Mouse (Mus musculus): ENCODE measurements around the gene Rasgrf1. TPM values are rescaled to one million over a fixed set of nuclear protein-coding genes. Genes with fewer than 3 reads are reported as not detected.

Rasgrf1 gene
- polyA plus RNA-seq, 1 experiment, result 124 TPM

- H3K27ac ChIP-seq (ENCODE audit: insufficient read depth, low read length), result no peak overlapping the region
- H3K4me1 ChIP-seq (ENCODE audit: control insufficient read depth, insufficient read depth, low read length), result peaks cover 2% of the 10 kb centered on the region; the same call in 1 of the 2 replicates
- no peak for TF ChIP-seq POLR2A (IDR thresholded peaks at IDR 0.05; ENCODE audit: extremely low read depth, insufficient read depth, low read length)
- no peak for TF ChIP-seq CTCF (IDR thresholded peaks at IDR 0.05; ENCODE audit: extremely low read depth, insufficient read depth, low read length)
- H3K4me3 ChIP-seq (ENCODE audit: insufficient read depth, low read length), result no peak overlapping the region
Measured at GRCm38 (mm10) chr9:89917431-89917830, 7.7 kb downstream of the Rasgrf1 start.

DNA sequence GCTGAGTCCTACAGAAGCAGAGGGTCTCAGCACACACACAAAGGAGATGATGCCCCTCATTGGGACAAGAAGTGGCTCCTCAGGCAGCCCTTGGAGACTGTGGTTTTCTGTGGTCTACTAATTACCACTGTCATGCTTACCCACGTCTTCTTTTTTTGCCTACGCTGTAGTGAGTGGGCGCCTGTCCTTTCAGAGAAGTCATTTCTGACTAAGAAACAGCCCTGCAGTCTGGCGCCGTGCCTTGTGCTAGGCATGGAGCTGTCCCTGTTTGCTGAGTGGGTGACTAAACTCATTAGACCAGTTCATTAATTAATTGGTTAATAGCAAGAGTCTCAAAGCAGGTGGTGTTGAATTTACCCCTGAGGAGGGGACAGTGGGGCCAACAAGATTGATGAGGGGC, 9.1 kb downstream of the Rasgrf1 start:
- Histone ChIP-seq H3K27ac (ENCODE audit: insufficient read depth, low read length) (no peak overlapping the region), H3K4me1 (ENCODE audit: control insufficient read depth, insufficient read depth, low read length) (peaks cover 2% of the 10 kb centered on the region; the same call in 1 of the 2 replicates), H3K4me3 (ENCODE audit: insufficient read depth, low read length) (no peak overlapping the region)
- TF ChIP-seq CTCF (IDR thresholded peaks at IDR 0.05; ENCODE audit: extremely low read depth, insufficient read depth, low read length) (no peak), POLR2A (IDR thresholded peaks at IDR 0.05; ENCODE audit: extremely low read depth, insufficient read depth, low read length) (no peak)

- TF ChIP-seq POLR2A (IDR thresholded peaks at IDR 0.05; ENCODE audit: extremely low read depth, insufficient read depth, low read length) (no peak), CTCF (IDR thresholded peaks at IDR 0.05; ENCODE audit: extremely low read depth, insufficient read depth, low read length) (no peak)
- H3K27ac ChIP-seq (ENCODE audit: insufficient read depth, low read length), result no peak overlapping the region
- no peaks in the 10 kb centered on the region; the same call in 1 of the 2 replicates for H3K4me1 ChIP-seq (ENCODE audit: control insufficient read depth, insufficient read depth, low read length)
- H3K4me3 ChIP-seq (ENCODE audit: insufficient read depth, low read length), result no peak overlapping the region
Measured at GRCm38 (mm10) chr9:89921121-89921520, 11.4 kb downstream of the Rasgrf1 start.

DNA sequence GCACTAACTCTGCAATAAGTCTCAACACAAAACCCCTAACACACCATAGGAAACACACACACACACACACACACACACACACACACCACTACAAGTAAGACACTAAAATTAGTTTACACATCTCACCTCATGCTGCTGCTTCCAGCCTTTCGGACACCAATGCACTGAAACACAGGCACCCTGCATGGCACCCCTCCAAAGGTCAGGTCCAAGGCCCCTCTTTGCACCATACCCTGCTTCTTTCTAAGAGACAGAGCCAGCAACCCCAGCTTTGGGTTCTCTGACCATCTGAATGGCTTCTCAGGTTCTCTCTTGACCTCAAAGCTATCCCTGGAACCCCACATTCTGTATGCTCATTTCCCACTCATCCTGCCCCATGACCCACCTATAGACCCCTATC, 13.0 kb downstream of the Rasgrf1 start:
- Histone ChIP-seq H3K27ac (ENCODE audit: insufficient read depth, low read length) (no peak overlapping the region), H3K4me1 (ENCODE audit: control insufficient read depth, insufficient read depth, low read length) (no peaks in the 10 kb centered on the region; the same call in 1 of the 2 replicates), H3K4me3 (ENCODE audit: insufficient read depth, low read length) (no peak overlapping the region)
- no peak for TF ChIP-seq CTCF (IDR thresholded peaks at IDR 0.05; ENCODE audit: extremely low read depth, insufficient read depth, low read length)
- no peak for TF ChIP-seq POLR2A (IDR thresholded peaks at IDR 0.05; ENCODE audit: extremely low read depth, insufficient read depth, low read length)

DNA sequence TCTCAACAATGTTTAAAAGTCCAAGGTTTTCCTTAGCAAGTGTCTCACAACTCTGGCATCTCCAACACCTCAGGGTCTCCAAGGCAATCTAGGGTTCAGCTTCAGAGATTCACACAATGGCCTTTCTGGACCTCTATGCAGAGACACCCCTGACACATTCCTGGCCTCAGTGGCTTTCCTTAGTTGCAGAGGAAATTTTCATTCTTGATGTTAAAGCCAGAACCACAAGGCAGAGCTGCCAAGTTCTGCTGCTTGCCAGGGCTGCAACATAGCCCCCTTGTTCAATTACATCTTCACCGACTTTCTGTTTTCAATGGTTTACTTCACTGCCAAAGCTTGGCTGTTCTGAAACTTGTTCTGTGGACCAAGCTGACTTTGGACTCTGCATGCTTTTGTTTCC, 15.1 kb downstream of the Rasgrf1 start:
- Histone ChIP-seq H3K27ac (ENCODE audit: insufficient read depth, low read length) (no peak overlapping the region), H3K4me1 (ENCODE audit: control insufficient read depth, insufficient read depth, low read length) (no peaks in the 10 kb centered on the region), H3K4me3 (ENCODE audit: insufficient read depth, low read length) (no peak overlapping the region)
- TF ChIP-seq CTCF (IDR thresholded peaks at IDR 0.05; ENCODE audit: extremely low read depth, insufficient read depth, low read length), result no peak

GRCm38 (mm10) chr9:89928497-89928896, 18.8 kb downstream of the Rasgrf1 start:
- Histone ChIP-seq H3K4me3 (ENCODE audit: insufficient read depth, low read length) (no peak overlapping the region), H3K4me1 (ENCODE audit: control insufficient read depth, insufficient read depth, low read length) (no peaks in the 10 kb centered on the region), H3K27ac (ENCODE audit: insufficient read depth, low read length) (no peak overlapping the region)
- no peak for TF ChIP-seq POLR2A (IDR thresholded peaks at IDR 0.05; ENCODE audit: extremely low read depth, insufficient read depth, low read length)
- no peak for TF ChIP-seq CTCF (IDR thresholded peaks at IDR 0.05; ENCODE audit: extremely low read depth, insufficient read depth, low read length)

DNA sequence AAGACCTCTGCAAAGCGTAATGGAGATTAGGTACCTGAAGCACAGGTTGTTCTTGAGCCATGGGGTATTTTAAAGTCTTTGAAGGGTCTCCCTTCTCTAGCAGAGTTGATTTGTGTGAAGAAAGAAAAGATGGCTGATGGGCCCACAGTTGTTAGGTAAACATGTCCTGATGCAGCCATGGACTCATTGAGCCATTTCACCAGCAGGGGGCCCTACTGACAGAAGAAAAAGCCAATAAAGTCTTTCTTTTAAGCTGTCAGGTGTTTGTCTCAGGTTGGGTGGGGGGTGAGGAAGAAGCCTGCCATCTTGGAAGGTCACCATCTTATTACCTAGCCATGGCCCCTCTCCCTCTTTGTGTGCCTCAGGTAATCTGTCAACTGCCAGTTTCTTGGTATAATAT, 30.7 kb downstream of the Rasgrf1 start:
- Histone ChIP-seq H3K4me1 (ENCODE audit: control insufficient read depth, insufficient read depth, low read length) (no peaks in the 10 kb centered on the region), H3K27ac (ENCODE audit: insufficient read depth, low read length) (no peak overlapping the region), H3K4me3 (ENCODE audit: insufficient read depth, low read length) (no peak overlapping the region)
- TF ChIP-seq CTCF (IDR thresholded peaks at IDR 0.05; ENCODE audit: extremely low read depth, insufficient read depth, low read length), result no peak
- TF ChIP-seq POLR2A (IDR thresholded peaks at IDR 0.05; ENCODE audit: extremely low read depth, insufficient read depth, low read length), result no peak

- Histone ChIP-seq H3K4me1 (ENCODE audit: control insufficient read depth, insufficient read depth, low read length) (no peaks in the 10 kb centered on the region), H3K27ac (ENCODE audit: insufficient read depth, low read length) (no peak overlapping the region)
- TF ChIP-seq POLR2A (IDR thresholded peaks at IDR 0.05; ENCODE audit: extremely low read depth, insufficient read depth, low read length) (no peak), CTCF (IDR thresholded peaks at IDR 0.05; ENCODE audit: extremely low read depth, insufficient read depth, low read length) (no peak)
Measured at GRCm38 (mm10) chr9:89946830-89947229, 37.1 kb downstream of the Rasgrf1 start.

DNA sequence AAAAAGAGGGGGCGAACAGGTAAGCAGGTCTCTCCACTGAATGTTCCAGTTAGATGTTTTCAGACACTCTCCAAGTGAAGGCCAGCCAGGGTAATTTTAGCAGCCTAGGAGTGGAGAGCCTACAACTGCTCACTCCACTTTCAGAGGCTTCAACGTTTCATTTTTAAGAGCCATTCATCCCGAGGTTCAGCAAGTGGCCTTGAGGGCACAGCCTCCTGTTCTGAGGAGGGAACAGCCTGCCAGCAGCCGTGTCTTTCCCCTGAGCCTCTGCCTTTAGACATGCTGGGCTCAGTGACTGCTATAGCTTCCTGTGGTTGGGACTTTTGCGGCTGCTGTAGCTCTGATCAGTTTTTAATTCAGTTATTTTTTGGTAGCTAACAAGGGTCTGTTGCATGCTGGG, 38.9 kb downstream of the Rasgrf1 start:
- TF ChIP-seq POLR2A (IDR thresholded peaks at IDR 0.05; ENCODE audit: extremely low read depth, insufficient read depth, low read length) (no peak), CTCF (IDR thresholded peaks at IDR 0.05; ENCODE audit: extremely low read depth, insufficient read depth, low read length) (no peak)
- Histone ChIP-seq H3K4me1 (ENCODE audit: control insufficient read depth, insufficient read depth, low read length) (no peaks in the 10 kb centered on the region), H3K27ac (ENCODE audit: insufficient read depth, low read length) (no peak overlapping the region), H3K4me3 (ENCODE audit: insufficient read depth, low read length) (no peak overlapping the region)

More at GRCm38 (mm10) chr9:89946830-89947229, 37.1 kb downstream of the Rasgrf1 start:
- H3K4me3 ChIP-seq (ENCODE audit: insufficient read depth, low read length), result no peak overlapping the region

DNA sequence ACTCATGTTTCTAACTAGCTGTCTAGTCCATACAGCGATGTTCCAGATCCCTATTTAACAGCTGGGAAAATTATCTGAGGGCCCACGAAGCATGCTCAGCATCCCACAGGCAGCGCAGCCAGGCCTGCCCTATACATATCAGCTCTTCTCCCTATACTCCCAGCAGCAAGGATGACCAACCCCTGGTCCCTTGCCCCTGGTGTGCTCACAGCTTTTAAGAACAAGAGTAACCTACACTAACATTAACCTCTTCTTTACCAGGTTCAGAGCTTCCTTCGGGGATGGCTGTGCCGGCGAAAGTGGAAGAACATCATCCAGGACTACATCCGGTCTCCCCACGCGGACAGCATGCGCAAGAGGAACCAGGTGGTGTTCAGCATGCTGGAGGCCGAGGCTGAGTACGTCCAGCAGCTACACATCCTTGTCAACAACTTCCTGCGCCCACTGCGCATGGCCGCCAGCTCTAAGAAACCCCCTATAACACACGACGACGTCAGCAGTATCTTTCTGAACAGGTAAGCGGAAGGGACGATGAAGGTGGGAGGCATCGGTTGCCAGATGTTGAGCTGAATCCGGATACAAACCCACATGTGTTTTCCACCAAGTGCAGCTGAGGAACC, 44.0 kb downstream of the Rasgrf1 start:
- H3K4me3 ChIP-seq (ENCODE audit: insufficient read depth, low read length), result no peak overlapping the region
- TF ChIP-seq POLR2A (IDR thresholded peaks at IDR 0.05; ENCODE audit: extremely low read depth, insufficient read depth, low read length), result no peak
- no peak for TF ChIP-seq CTCF (IDR thresholded peaks at IDR 0.05; ENCODE audit: extremely low read depth, insufficient read depth, low read length)
- H3K4me1 ChIP-seq (ENCODE audit: control insufficient read depth, insufficient read depth, low read length), result no peaks in the 10 kb centered on the region
- H3K27ac ChIP-seq (ENCODE audit: insufficient read depth, low read length), result no peak overlapping the region

Data from cortical plate, adult 2 months (tissue).